Mouse (Mus musculus) layer of hippocampus, adult 2 months (tissue): Measurements from ENCODE around the gene Sntn. TPM values are rescaled to one million over a fixed set of nuclear protein-coding genes. Genes with fewer than 3 reads are reported as not detected.

Source experiments
- DNase-seq, 2 experiments: peaks; one replicate each; pipeline ENCODE4 v3.0.0; 2022; ENCODE audit warnings: low spot score in 2 of 2
- H3K27ac ChIP-seq: fragments of 200-600 bp; 2 replicates; pipeline ENCODE4 v1.8.1; 2022
- H3K4me3 ChIP-seq: fragments of 200-600 bp; 2 replicates; pipeline ENCODE4 v1.8.1; 2022; ENCODE audit warnings: mild to moderate bottlenecking
- CTCF ChIP-seq: fragments of 200-600 bp; conservative IDR thresholded peaks from 2 replicates; pipeline ENCODE4 v1.8.1; 2022; ENCODE audit warnings: antibody characterized with exemption, mild to moderate bottlenecking, moderate library complexity
- long read RNA-seq, 2 experiments: library from polyadenylated mRNA; stranded (forward); transcript quantifications; one replicate each; pipeline ENCODE4 v2.0.0; 2021; ENCODE audit warnings: borderline mapping rate in 2 of 2
- total RNA-seq, 2 experiments: library from RNA; stranded (reverse); gene quantifications; 2 replicates each; pipeline ENCODE4 v1.2.3; 2021

Sntn gene
- total RNA-seq, result under 1 TPM in 1 of 2 experiments, not detected in 1; 0.69 TPM
- long read RNA-seq, experiment 1, result 0 reads
- long read RNA-seq, experiment 2, result 0 reads

DNA sequence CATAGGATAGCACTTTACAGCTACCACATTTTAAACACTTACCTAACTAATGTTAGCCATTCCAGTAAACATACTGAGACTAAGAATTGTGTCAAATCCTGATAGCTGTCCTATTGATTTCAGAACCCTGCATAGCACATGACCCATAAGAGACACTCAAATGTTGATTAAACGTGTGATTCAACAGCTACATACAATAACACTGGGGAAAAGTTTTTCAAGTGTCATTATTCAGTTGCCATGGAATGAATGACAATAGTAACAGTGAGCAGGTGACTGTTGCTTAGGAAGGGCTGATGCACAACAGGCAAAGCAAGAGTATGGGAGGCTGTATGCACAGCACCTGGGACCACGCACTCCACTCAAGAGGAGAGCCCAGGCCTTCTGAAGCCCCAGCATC, at the start of gene Sntn:
TSS of gene Sntn (plus strand) at position 301 of the 400 bp plus-strand sequence.
- no peak within 1 kb of the TSS for H3K4me3 ChIP-seq
- no peak within 1 kb of the TSS for H3K27ac ChIP-seq
- TF ChIP-seq CTCF, result no peak
- no peak for DNase-seq

GRCm38 (mm10) chr14:13649865-13650264, 20.8 kb upstream of the Sntn start:
- no peak overlapping the region for H3K27ac ChIP-seq
- H3K4me3 ChIP-seq, result no peak overlapping the region
- TF ChIP-seq CTCF, result no peak
- DNase-seq, result no peak

DNA sequence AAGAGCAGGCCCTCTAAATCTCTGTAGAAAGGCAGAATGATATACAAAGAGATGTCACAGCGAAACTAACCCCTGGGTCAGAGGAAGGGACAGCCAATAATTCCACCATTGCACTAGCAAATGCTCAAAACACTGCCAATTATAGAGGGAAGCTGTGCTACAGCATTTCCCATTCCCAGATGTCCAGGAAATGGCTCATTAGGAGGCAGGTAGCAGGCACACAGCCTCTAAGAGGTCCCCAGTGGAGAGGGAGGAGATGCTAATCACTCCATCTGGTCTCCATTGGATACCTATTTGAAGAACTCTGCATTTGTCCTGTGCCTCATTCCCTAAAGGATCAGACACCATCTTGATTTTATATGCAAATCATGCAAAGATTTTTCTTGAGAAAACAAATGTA, 19.6 kb upstream of the Sntn start:
- no peak for DNase-seq
- Histone ChIP-seq H3K27ac (no peak overlapping the region), H3K4me3 (no peak overlapping the region)
- TF ChIP-seq CTCF, result no peak

- no peak overlapping the region for H3K27ac ChIP-seq
- no peak overlapping the region for H3K4me3 ChIP-seq
- peak; percentile 24 for TF ChIP-seq CTCF
- DNase-seq, result peak in 1 of 2 experiments; percentile 22
Measured at GRCm38 (mm10) chr14:13651541-13652298, 19.0 kb upstream of the Sntn start.

GRCm38 (mm10) chr14:13686716-13687115, 16.0 kb downstream of the Sntn start:
- DNase-seq, result peak in 1 of 2 experiments; percentile 14

DNA sequence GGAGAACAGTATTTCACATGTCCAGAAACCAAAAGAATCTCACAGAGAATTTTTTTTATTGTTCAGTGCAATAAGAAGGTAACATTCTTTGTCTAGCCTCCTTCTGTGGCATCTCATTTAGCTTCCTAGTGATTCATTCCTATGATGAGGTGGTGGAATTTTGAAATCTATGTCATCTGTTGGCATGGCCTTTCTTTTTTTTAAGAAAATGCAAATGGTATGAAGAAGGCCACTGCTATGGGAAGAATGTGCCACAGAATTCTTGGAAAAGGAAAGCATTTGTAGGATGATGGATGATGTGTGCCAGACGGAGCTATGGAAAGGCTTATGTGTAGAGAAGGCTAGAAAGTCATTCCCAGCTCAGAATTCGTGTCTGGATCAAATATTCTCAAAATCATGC, 19.8 kb downstream of the Sntn start:
- TF ChIP-seq CTCF, result no peak
- Histone ChIP-seq H3K27ac (no peak overlapping the region), H3K4me3 (no peak overlapping the region)
- DNase-seq, result no peak

More at GRCm38 (mm10) chr14:13686716-13687115, 16.0 kb downstream of the Sntn start:
- no peak for TF ChIP-seq CTCF
- no peak overlapping the region for H3K4me3 ChIP-seq
- H3K27ac ChIP-seq, result no peak overlapping the region

DNA sequence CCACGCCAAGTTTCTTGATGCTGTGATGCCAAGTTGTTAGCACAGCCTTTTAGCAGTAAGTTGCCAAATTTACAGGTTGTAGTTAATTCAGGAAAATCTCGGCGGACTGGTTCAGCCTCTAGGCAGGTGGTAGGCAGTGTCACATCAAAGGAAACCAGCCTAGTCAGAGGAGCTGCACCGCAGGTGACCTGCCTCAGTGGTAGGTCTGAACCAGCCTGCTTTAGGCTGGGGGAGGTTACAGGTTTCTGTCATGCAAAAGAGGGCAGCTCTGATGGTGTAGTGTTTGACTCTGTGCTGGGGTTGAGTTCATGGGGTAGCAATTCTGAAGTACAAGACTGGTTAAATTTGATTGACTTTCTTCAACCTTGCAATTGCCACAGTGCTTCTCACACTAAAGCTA, 61.6 kb downstream of the Sntn start:
- DNase-seq, result no peak
- TF ChIP-seq CTCF, result no peak

More for the DNA sequence above, 61.6 kb downstream of the Sntn start:
- Histone ChIP-seq H3K4me3 (no peak overlapping the region), H3K27ac (no peak overlapping the region)

Other genes starting within 250 kb of the Sntn start
- not detected for gene Gm281, start 243.6 kb downstream of the Sntn start, total RNA-seq